Mouse (Mus musculus) MN1 (cell line): ENCODE data around the gene Gcgr.

Experiments
- DNase-seq: peaks from one replicate; pipeline ENCODE4 v3.0.0-alpha.2; 2016; ENCODE audit warnings: low spot score

The Gcgr gene

GRCm38 (mm10) chr11:120588531-120588930 lies 58.0 kb downstream of the Gcgr start:
- no peak for DNase-seq
